ENCODE assay signal across 31 mouse cellular contexts in genomic region chr14:55006541-55006940, GRCm38 (mm10). TPM values are rescaled to one million over a fixed set of nuclear protein-coding genes. Genes with fewer than 3 reads are reported as not detected.
DNase-seq lines count a peak whose midpoint lies in the region; ATAC-seq and TF ChIP-seq lines count a peak whose summit lies in the region.
"Had no signal": no experiment of that assay in that cellular context is flagged by ENCODE, and none has a peak within 500 bp of the region (broad histone marks: within the 10 kb centered on the region; RNA-seq: fewer than 3 reads in every experiment).

No protein-coding gene starts in this region.

- H3K4me1 ChIP-seq in heart, adult 2 months (ENCODE audit: control insufficient read depth, insufficient read depth, low read length), result peaks cover 14% of the 10 kb centered on the region
- H3K4me1 ChIP-seq in heart, embryonic 13.5 days, result peaks cover 72% of the 10 kb centered on the region
- H3K4me1 ChIP-seq in heart, embryonic 16.5 days (ENCODE audit: control insufficient read depth, insufficient read depth, low read length), result peaks cover 58% of the 10 kb centered on the region

- WGBS in heart, adult 2 months, result 43% methylated on average over 3 of the region's 3 CpGs
- whole genome bisulfite sequencing in heart, embryonic 13.5 days, result 59% methylated on average over 3 of the region's 3 CpGs
- WGBS in heart, embryonic 16.5 days, result 59% methylated on average over 3 of the region's 3 CpGs

- no peak for TF ChIP-seq CTCF in heart, adult 2 months (IDR thresholded peaks at IDR 0.05)

- H3K36me3 ChIP-seq in heart, adult 2 months (ENCODE audit: control insufficient read depth, insufficient read depth, low read length), result no peaks in the 10 kb centered on the region
- H3K36me3 ChIP-seq in heart, embryonic 13.5 days, result peaks cover under 1% of the 10 kb centered on the region
- no peaks in the 10 kb centered on the region for H3K36me3 ChIP-seq in heart, embryonic 16.5 days (ENCODE audit: control insufficient read depth, insufficient read depth)
- H3K36me3 ChIP-seq: embryonic facial prominence, embryonic 10.5 days; embryonic facial prominence, embryonic 13.5 days; forebrain, embryonic 12.5 days; forebrain, embryonic 15.5 days; hindbrain, embryonic 10.5 days; hindbrain, embryonic 13.5 days; intestine, embryonic 15.5 days had no signal

- no peaks in the 10 kb centered on the region for H3K79me2 ChIP-seq in heart, adult 2 months (replicated peaks; ENCODE audit: control insufficient read depth, insufficient read depth, low read length)

- peak overlapping the region; percentile 93; the same call in 1 of the 2 replicates for H3K27ac ChIP-seq in heart, adult 2 months
- peak overlapping the region; percentile 99; the same call in 1 of the 2 replicates for H3K27ac ChIP-seq in heart, embryonic 13.5 days (replicated peaks)
- H3K27ac ChIP-seq in heart, embryonic 16.5 days (ENCODE audit: low read length), result peak overlapping the region; percentile 58
- H3K27ac ChIP-seq: embryonic facial prominence, embryonic 10.5 days; embryonic facial prominence, embryonic 13.5 days; forebrain, embryonic 12.5 days; forebrain, embryonic 15.5 days; hindbrain, embryonic 10.5 days; hindbrain, embryonic 13.5 days; intestine, embryonic 15.5 days had no signal

- no peak overlapping the region for H3K4me3 ChIP-seq in heart, adult 2 months
- H3K4me3 ChIP-seq in heart, embryonic 13.5 days, result no peak overlapping the region
- H3K4me3 ChIP-seq in heart, embryonic 16.5 days (ENCODE audit: low read length), result no peak overlapping the region
- H3K4me3 ChIP-seq: embryonic facial prominence, embryonic 10.5 days; embryonic facial prominence, embryonic 13.5 days; erythroblast, embryonic 14.5 days; forebrain, embryonic 12.5 days; forebrain, embryonic 15.5 days; hindbrain, embryonic 10.5 days; hindbrain, embryonic 13.5 days; intestine, embryonic 15.5 days had no signal

- ATAC-seq in heart, embryonic 13.5 days (ENCODE audit: extremely low read depth, insufficient number of reproducible peaks, low FRiP score, low TSS enrichment), result no peak
- ATAC-seq in heart, embryonic 16.5 days (replicated peaks; ENCODE audit: extremely low read depth, insufficient read depth, low FRiP score), result no peak
- ATAC-seq: activated CD4-positive, CD25-positive, alpha-beta regulatory T cell, adult 4 months; forebrain, embryonic 15.5 days; hindbrain, embryonic 16.5 days; intestine, embryonic 15.5 days had no signal

- no peak overlapping the region for H3K9ac ChIP-seq in heart, adult 2 months (ENCODE audit: low read depth, low read length)
- no peak overlapping the region for H3K9ac ChIP-seq in heart, embryonic 13.5 days
- H3K9ac ChIP-seq in heart, embryonic 16.5 days (ENCODE audit: low read length), result peak overlapping the region; percentile 30; the same call in 1 of the 2 replicates
- H3K9ac ChIP-seq: embryonic facial prominence, embryonic 13.5 days; forebrain, embryonic 12.5 days; forebrain, embryonic 15.5 days; hindbrain, embryonic 13.5 days; intestine, embryonic 15.5 days had no signal

- intact Hi-C loops in heart, adult 2 months (cut with DNase I), result no loop called here
- intact Hi-C loops in heart, postnatal 14 days (cut with DNase I), result loop anchor here (5.0 kb wide), 1 partner anchor 69 kb away; the partner anchor contains the start of gene Cmtm5

- no peaks in the 10 kb centered on the region for H3K27me3 ChIP-seq in heart, adult 2 months (ENCODE audit: control insufficient read depth, insufficient read depth, low read length)
- H3K27me3 ChIP-seq in heart, embryonic 13.5 days (replicated peaks), result 0 out of 2 replicates have a peak, but pooled peaks cover 8% of the 10 kb centered on the region
- H3K27me3 ChIP-seq in heart, embryonic 16.5 days (ENCODE audit: control insufficient read depth, insufficient read depth, low read length), result no peaks in the 10 kb centered on the region
- H3K27me3 ChIP-seq: embryonic facial prominence, embryonic 13.5 days; forebrain, embryonic 12.5 days; forebrain, embryonic 15.5 days; hindbrain, embryonic 13.5 days; intestine, embryonic 15.5 days had no signal

- no peak overlapping the region for H3K4me2 ChIP-seq in heart, embryonic 13.5 days
- no peak overlapping the region for H3K4me2 ChIP-seq in heart, embryonic 16.5 days (ENCODE audit: low read depth, low read length)
- H3K4me2 ChIP-seq: embryonic facial prominence, embryonic 13.5 days; forebrain, embryonic 12.5 days; forebrain, embryonic 15.5 days; hindbrain, embryonic 13.5 days; intestine, embryonic 15.5 days had no signal

- no peak for DNase-seq in heart, adult 2 months
- DNase-seq in heart, adult 11 months, result no peak
- no peak for DNase-seq in heart, postnatal 14 days
- no peak for DNase-seq in heart, adult 8-10 months (ENCODE audit: low spot score)
- peak; percentile 16 for DNase-seq in heart, postnatal 4 days
- DNase-seq: adrenal gland, adult 8-10 months; adrenal gland, postnatal 25 days; cerebellum, adult 11-12 months; cerebellum, adult 8-10 months; cerebellum, postnatal 36 days; embryo, embryonic 11 days; gastrocnemius, postnatal 10 days; gastrocnemius, postnatal 36 days; kidney, adult 11 months; kidney, adult 8-10 months had no signal

- peaks cover under 1% of the 10 kb centered on the region; the same call in 1 of the 2 replicates for H3K9me3 ChIP-seq in heart, embryonic 13.5 days
- no peaks in the 10 kb centered on the region for H3K9me3 ChIP-seq in heart, embryonic 16.5 days (replicated peaks; ENCODE audit: control insufficient read depth, low read length)
- H3K9me3 ChIP-seq: embryonic facial prominence, embryonic 10.5 days; embryonic facial prominence, embryonic 13.5 days; forebrain, embryonic 12.5 days; forebrain, embryonic 15.5 days; hindbrain, embryonic 13.5 days; intestine, embryonic 15.5 days had no signal

- TF ChIP-seq EP300 in heart, adult 2 months (IDR thresholded peaks at IDR 0.05; ENCODE audit: insufficient read depth, low read depth, low read length), result peak; percentile 70

- TF ChIP-seq POLR2A in heart, adult 2 months (IDR thresholded peaks at IDR 0.05; ENCODE audit: insufficient read depth, low read depth, low read length), result peak; percentile 59; the same call in 1 of the 2 replicates

RNA-seq across cellular contexts. Expression of gene Ngdn, which starts 8.7 kb away (rescaled TPM):
- 10 to 100 TPM; 25.9 to 28.9 TPM for total RNA-seq in heart, adult 2 months (2021)
- polyA plus RNA-seq in heart, adult 2 months (2012; rRNA removed), result 10.1 and 19.6 TPM in 2 replicates
- 56.8 and 58.2 TPM in 2 replicates for polyA plus RNA-seq in heart, embryonic 13.5 days (2015; fragmentation: Nextera tagmentation; extraction: Ambion mirVana)
- total RNA-seq in heart, postnatal 14 days (2021), result 10 to 100 TPM; 23.4 to 28.4 TPM
- polyA plus RNA-seq in heart, embryonic 16.5 days (2015; fragmentation: Nextera tagmentation; extraction: Ambion mirVana), result 63.3 and 68.1 TPM in 2 replicates
- total RNA-seq in heart, adult 8-10 months (2022), result 10 to 100 TPM; 22.3 to 31.5 (median 25.9) TPM
- 10 to 100 TPM; 35.7 to 39.7 TPM for total RNA-seq in heart, postnatal 4 days (2021)

RNA-seq across cellular contexts. Expression of gene Myh7, which starts 12.1 kb away (rescaled TPM):
- 1,000 to 10,000 TPM; 1,935 to 2,240 TPM for total RNA-seq in heart, adult 2 months (2021)
- 19.8 and 29.5 TPM in 2 replicates for polyA plus RNA-seq in heart, adult 2 months (2012; rRNA removed)
- polyA plus RNA-seq in heart, embryonic 13.5 days (2015; fragmentation: Nextera tagmentation; extraction: Ambion mirVana), result 3,662 and 3,747 TPM in 2 replicates
- 1,000 to 10,000 TPM; 2,004 to 2,187 TPM for total RNA-seq in heart, postnatal 14 days (2021)
- polyA plus RNA-seq in heart, embryonic 16.5 days (2015; fragmentation: Nextera tagmentation; extraction: Ambion mirVana), result 6,075 and 6,619 TPM in 2 replicates
- total RNA-seq in heart, adult 8-10 months (2022), result 1,000 to 10,000 TPM; 1,453 to 2,519 (median 2,136) TPM
- total RNA-seq in heart, postnatal 4 days (2021), result 1,000 to 10,000 TPM; 1,764 to 1,922 TPM
- total RNA-seq: adrenal gland, adult 8-10 months; adrenal gland, postnatal 25 days; granulocyte monocyte progenitor cell, adult 5-6 weeks had no signal
- polyA plus RNA-seq: activated CD4-positive, CD25-positive, alpha-beta regulatory T cell, adult 4 months; erythroblast, embryonic 14.5 days had no signal

RNA-seq across cellular contexts. Expression of gene Gm17428, which starts 29.8 kb away (rescaled TPM):
- not detected for total RNA-seq in heart, adult 2 months (2021)
- polyA plus RNA-seq in heart, adult 2 months (2012; rRNA removed), result not detected in 2 replicates
- polyA plus RNA-seq in heart, embryonic 13.5 days (2015; fragmentation: Nextera tagmentation; extraction: Ambion mirVana), result not detected in 2 replicates
- total RNA-seq in heart, postnatal 14 days (2021), result not detected
- polyA plus RNA-seq in heart, embryonic 16.5 days (2015; fragmentation: Nextera tagmentation; extraction: Ambion mirVana), result not detected in 2 replicates
- not detected for total RNA-seq in heart, adult 8-10 months (2022)
- total RNA-seq in heart, postnatal 4 days (2021), result not detected
- total RNA-seq: adrenal gland, adult 8-10 months; adrenal gland, postnatal 25 days; ES-E14; gastrocnemius, postnatal 10 days; gastrocnemius, postnatal 36 days; granulocyte monocyte progenitor cell, adult 5-6 weeks had no signal
- polyA plus RNA-seq: activated CD4-positive, CD25-positive, alpha-beta regulatory T cell, adult 4 months; brain, embryonic 14.5 days; cortical plate, adult 2 months; embryonic facial prominence, embryonic 10.5 days; embryonic facial prominence, embryonic 13.5 days; erythroblast, embryonic 14.5 days; forebrain, embryonic 12.5 days; forebrain, embryonic 15.5 days; hindbrain, embryonic 10.5 days; hindbrain, embryonic 13.5 days; hindbrain, embryonic 16.5 days; intestine, embryonic 15.5 days had no signal

RNA-seq across cellular contexts. Expression of gene Myh6, which starts 39.8 kb away (rescaled TPM):
- over 10,000 TPM; 19,033 to 21,149 TPM for total RNA-seq in heart, adult 2 months (2021)
- polyA plus RNA-seq in heart, adult 2 months (2012; rRNA removed), result 6,249 and 7,266 TPM in 2 replicates
- 1,796 and 1,858 TPM in 2 replicates for polyA plus RNA-seq in heart, embryonic 13.5 days (2015; fragmentation: Nextera tagmentation; extraction: Ambion mirVana)
- over 10,000 TPM; 23,215 to 24,603 TPM for total RNA-seq in heart, postnatal 14 days (2021)
- 2,302 and 2,585 TPM in 2 replicates for polyA plus RNA-seq in heart, embryonic 16.5 days (2015; fragmentation: Nextera tagmentation; extraction: Ambion mirVana)
- over 10,000 TPM; 18,156 to 23,973 (median 22,335) TPM for total RNA-seq in heart, adult 8-10 months (2022)
- over 10,000 TPM; 15,879 to 17,172 TPM for total RNA-seq in heart, postnatal 4 days (2021)
- total RNA-seq: adrenal gland, adult 8-10 months; adrenal gland, postnatal 25 days; granulocyte monocyte progenitor cell, adult 5-6 weeks had no signal
- polyA plus RNA-seq: activated CD4-positive, CD25-positive, alpha-beta regulatory T cell, adult 4 months; erythroblast, embryonic 14.5 days had no signal
